Mouse (Mus musculus): ENCODE measurements around the gene Lrfn1. TPM values are rescaled to one million over a fixed set of nuclear protein-coding genes. Genes with fewer than 3 reads are reported as not detected.

Lrfn1 gene
- polyA plus RNA-seq (2012; rRNA removed): 1.1 TPM in 2 replicates

GRCm38 (mm10) chr7:28451531-28452360 is at the start of gene Lrfn1:
Gene Lrfn1 (plus strand): TSS chr7:28451980.
- H3K27me3 ChIP-seq (ENCODE audit: control insufficient read depth, insufficient read depth, low read length): no peaks in the 10 kb centered on the region
- no peak within 1 kb of the TSS for H3K27ac ChIP-seq (ENCODE audit: control insufficient read depth, insufficient read depth, low read depth, low read length)
- peaks cover 10% of the 10 kb centered on the region for H3K4me1 ChIP-seq (ENCODE audit: control insufficient read depth, insufficient read depth, low read length)
- no peaks in the 10 kb centered on the region for H3K36me3 ChIP-seq (ENCODE audit: control insufficient read depth, insufficient read depth, low read length)
- TF ChIP-seq CTCF (IDR thresholded peaks at IDR 0.05; ENCODE audit: control insufficient read depth, insufficient read depth, insufficient replicate concordance, low read depth, low read length): no peak
- no peak for TF ChIP-seq POLR2A (IDR thresholded peaks at IDR 0.05; ENCODE audit: control insufficient read depth, low read depth, low read length)
- peak within 1 kb of the TSS; percentile 70 for H3K4me3 ChIP-seq (ENCODE audit: control insufficient read depth, low read depth, low read length)

- Histone ChIP-seq H3K27ac (ENCODE audit: control insufficient read depth, insufficient read depth, low read depth, low read length) (peak overlapping the region; percentile 84), H3K27me3 (ENCODE audit: control insufficient read depth, insufficient read depth, low read length) (no peaks in the 10 kb centered on the region), H3K36me3 (ENCODE audit: control insufficient read depth, insufficient read depth, low read length) (peaks cover 8% of the 10 kb centered on the region), H3K4me3 (ENCODE audit: control insufficient read depth, low read depth, low read length) (no peak overlapping the region), H3K4me1 (ENCODE audit: control insufficient read depth, insufficient read depth, low read length) (no peaks in the 10 kb centered on the region; the same call in 1 of the 2 replicates)
- TF ChIP-seq POLR2A (IDR thresholded peaks at IDR 0.05; ENCODE audit: control insufficient read depth, low read depth, low read length) (no peak), CTCF (IDR thresholded peaks at IDR 0.05; ENCODE audit: control insufficient read depth, insufficient read depth, insufficient replicate concordance, low read depth, low read length) (no peak)
Observed at GRCm38 (mm10) chr7:28410841-28411475, 40.8 kb upstream of the Lrfn1 start.

- Histone ChIP-seq H3K27me3 (ENCODE audit: control insufficient read depth, insufficient read depth, low read length) (no peaks in the 10 kb centered on the region), H3K27ac (ENCODE audit: control insufficient read depth, insufficient read depth, low read depth, low read length) (no peak overlapping the region), H3K4me1 (ENCODE audit: control insufficient read depth, insufficient read depth, low read length) (no peaks in the 10 kb centered on the region; the same call in 1 of the 2 replicates), H3K36me3 (ENCODE audit: control insufficient read depth, insufficient read depth, low read length) (peaks cover 8% of the 10 kb centered on the region), H3K4me3 (ENCODE audit: control insufficient read depth, low read depth, low read length) (no peak overlapping the region)
- no peak for TF ChIP-seq POLR2A (IDR thresholded peaks at IDR 0.05; ENCODE audit: control insufficient read depth, low read depth, low read length)
- no peak for TF ChIP-seq CTCF (IDR thresholded peaks at IDR 0.05; ENCODE audit: control insufficient read depth, insufficient read depth, insufficient replicate concordance, low read depth, low read length)
Observed at GRCm38 (mm10) chr7:28412826-28413225, 39.0 kb upstream of the Lrfn1 start.

- no peaks in the 10 kb centered on the region for H3K27me3 ChIP-seq (ENCODE audit: control insufficient read depth, insufficient read depth, low read length)
- H3K4me3 ChIP-seq (ENCODE audit: control insufficient read depth, low read depth, low read length): no peak overlapping the region
- H3K4me1 ChIP-seq (ENCODE audit: control insufficient read depth, insufficient read depth, low read length): no peaks in the 10 kb centered on the region
- peaks cover 7% of the 10 kb centered on the region for H3K36me3 ChIP-seq (ENCODE audit: control insufficient read depth, insufficient read depth, low read length)
- 0 out of 2 replicates have a peak overlapping the region, but pooled peaks have one; percentile 25 for H3K27ac ChIP-seq (ENCODE audit: control insufficient read depth, insufficient read depth, low read depth, low read length)
- TF ChIP-seq POLR2A (IDR thresholded peaks at IDR 0.05; ENCODE audit: control insufficient read depth, low read depth, low read length): no peak
- no peak for TF ChIP-seq CTCF (IDR thresholded peaks at IDR 0.05; ENCODE audit: control insufficient read depth, insufficient read depth, insufficient replicate concordance, low read depth, low read length)
Observed at GRCm38 (mm10) chr7:28417368-28417767, 34.4 kb upstream of the Lrfn1 start.

GRCm38 (mm10) chr7:28418096-28418670 is 33.6 kb upstream of the Lrfn1 start:
- peak overlapping the region; percentile 71 for H3K27ac ChIP-seq (ENCODE audit: control insufficient read depth, insufficient read depth, low read depth, low read length)
- TF ChIP-seq POLR2A (IDR thresholded peaks at IDR 0.05; ENCODE audit: control insufficient read depth, low read depth, low read length): no peak
- no peak for TF ChIP-seq CTCF (IDR thresholded peaks at IDR 0.05; ENCODE audit: control insufficient read depth, insufficient read depth, insufficient replicate concordance, low read depth, low read length)
- no peaks in the 10 kb centered on the region for H3K4me1 ChIP-seq (ENCODE audit: control insufficient read depth, insufficient read depth, low read length)
- no peak overlapping the region for H3K4me3 ChIP-seq (ENCODE audit: control insufficient read depth, low read depth, low read length)
- H3K27me3 ChIP-seq (ENCODE audit: control insufficient read depth, insufficient read depth, low read length): no peaks in the 10 kb centered on the region
- H3K36me3 ChIP-seq (ENCODE audit: control insufficient read depth, insufficient read depth, low read length): peaks cover 7% of the 10 kb centered on the region

- Histone ChIP-seq H3K4me1 (ENCODE audit: control insufficient read depth, insufficient read depth, low read length) (peaks cover 2% of the 10 kb centered on the region; the same call in 1 of the 2 replicates), H3K27me3 (ENCODE audit: control insufficient read depth, insufficient read depth, low read length) (no peaks in the 10 kb centered on the region), H3K4me3 (ENCODE audit: control insufficient read depth, low read depth, low read length) (no peak overlapping the region), H3K36me3 (ENCODE audit: control insufficient read depth, insufficient read depth, low read length) (peaks cover 4% of the 10 kb centered on the region), H3K27ac (ENCODE audit: control insufficient read depth, insufficient read depth, low read depth, low read length) (no peak overlapping the region)
- TF ChIP-seq CTCF (IDR thresholded peaks at IDR 0.05; ENCODE audit: control insufficient read depth, insufficient read depth, insufficient replicate concordance, low read depth, low read length) (no peak), POLR2A (IDR thresholded peaks at IDR 0.05; ENCODE audit: control insufficient read depth, low read depth, low read length) (no peak)
Observed at GRCm38 (mm10) chr7:28419416-28419815, 32.4 kb upstream of the Lrfn1 start.

GRCm38 (mm10) chr7:28423018-28423417 is 28.8 kb upstream of the Lrfn1 start:
- Histone ChIP-seq H3K27ac (ENCODE audit: control insufficient read depth, insufficient read depth, low read depth, low read length) (no peak overlapping the region), H3K36me3 (ENCODE audit: control insufficient read depth, insufficient read depth, low read length) (peaks cover 3% of the 10 kb centered on the region), H3K4me1 (ENCODE audit: control insufficient read depth, insufficient read depth, low read length) (peaks cover 2% of the 10 kb centered on the region; the same call in 1 of the 2 replicates), H3K4me3 (ENCODE audit: control insufficient read depth, low read depth, low read length) (no peak overlapping the region), H3K27me3 (ENCODE audit: control insufficient read depth, insufficient read depth, low read length) (no peaks in the 10 kb centered on the region)
- TF ChIP-seq POLR2A (IDR thresholded peaks at IDR 0.05; ENCODE audit: control insufficient read depth, low read depth, low read length): no peak
- no peak for TF ChIP-seq CTCF (IDR thresholded peaks at IDR 0.05; ENCODE audit: control insufficient read depth, insufficient read depth, insufficient replicate concordance, low read depth, low read length)

All from testis, adult 2 months (tissue).